Mouse (Mus musculus): ENCODE results near the gene Asic4.

- TF ChIP-seq POLR2A (IDR thresholded peaks at IDR 0.05; ENCODE audit: control insufficient read depth, low read depth, low read length): peak; percentile 45; the same call in 1 of the 2 replicates
- no peak for TF ChIP-seq CTCF (IDR thresholded peaks at IDR 0.05; ENCODE audit: control insufficient read depth, insufficient read depth, insufficient replicate concordance, low read depth, low read length)
These were observed 56.0 kb downstream of the Asic4 start, which contains the start of gene Obsl1 for GRCm38 (mm10) chr1:75505956-75506831.
